9 mouse cellular contexts compared by ENCODE assay signal in genomic region chr9:32718868-32719267, GRCm38 (mm10).
"Had no signal": no experiment of that assay in that cellular context is flagged by ENCODE, and none has a peak within 500 bp of the region (broad histone marks: within the 10 kb centered on the region; RNA-seq: fewer than 3 reads in every experiment).

No protein-coding gene starts in this region.

- H3K9me3 ChIP-seq: midbrain, embryonic 12.5 days; neural tube, embryonic 13.5 days had no signal

- H3K9ac ChIP-seq: midbrain, embryonic 12.5 days; neural tube, embryonic 13.5 days had no signal

- H3K4me2 ChIP-seq: midbrain, embryonic 12.5 days; neural tube, embryonic 13.5 days had no signal

- ATAC-seq: intestine, postnatal 0 days; midbrain, embryonic 16.5 days had no signal

- H3K4me3 ChIP-seq: midbrain, embryonic 12.5 days; neural tube, embryonic 13.5 days had no signal

- H3K36me3 ChIP-seq: midbrain, embryonic 12.5 days; neural tube, embryonic 13.5 days had no signal

- DNase-seq: kidney, adult 8-10 months; kidney, postnatal 25 days; lung, adult 18-20 months; retina, postnatal 1 day; right cerebral cortex, postnatal 4 days had no signal

- H3K27ac ChIP-seq: midbrain, embryonic 12.5 days; neural tube, embryonic 13.5 days had no signal
